Mouse (Mus musculus) testis, postnatal 10 days (tissue): ENCODE measurements around the gene Tmem263.

ENCODE experiments used
- DNase-seq: peaks from one replicate; pipeline ENCODE4 v3.0.0; 2021; ENCODE audit warnings: low spot score

Tmem263 gene

GRCm38 (mm10) chr10:85102247-85103084 is at the start of gene Tmem263, which contains the start of gene Fhl4:
TSS of gene Tmem263 (plus strand) at chr10:85102627.
TSS of gene Fhl4 (minus strand) at chr10:85102495.
- peak; percentile 93 for DNase-seq

GRCm38 (mm10) chr10:85054876-85055275 is 47.6 kb upstream of the Tmem263 start:
- DNase-seq: no peak

- DNase-seq: no peak
Observed at GRCm38 (mm10) chr10:85071605-85072152, 30.7 kb upstream of the Tmem263 start.

GRCm38 (mm10) chr10:85101841-85102240 is 586 bp upstream of the Tmem263 start:
- DNase-seq: peak; percentile 59

- DNase-seq: peak; percentile 50
Observed at GRCm38 (mm10) chr10:85103085-85103885, 858 bp downstream of the Tmem263 start.

- no peak for DNase-seq
Observed at GRCm38 (mm10) chr10:85114409-85114808, 12.0 kb downstream of the Tmem263 start.

- no peak for DNase-seq
Observed at GRCm38 (mm10) chr10:85125184-85125583, 22.8 kb downstream of the Tmem263 start.

- DNase-seq: peak; percentile 88
Observed at GRCm38 (mm10) chr10:85127395-85128287, 25.2 kb downstream of the Tmem263 start, which contains the start of gene Mterf2. TSS of gene Mterf2 (minus strand) at chr10:85128027.

GRCm38 (mm10) chr10:85128453-85128852 is 26.0 kb downstream of the Tmem263 start:
- no peak for DNase-seq

- DNase-seq: no peak
Observed at GRCm38 (mm10) chr10:85136573-85136972, 34.1 kb downstream of the Tmem263 start.

GRCm38 (mm10) chr10:85141465-85141864 is 39.0 kb downstream of the Tmem263 start:
- no peak for DNase-seq

- no peak for DNase-seq
Observed at GRCm38 (mm10) chr10:85146282-85146681, 43.9 kb downstream of the Tmem263 start.

GRCm38 (mm10) chr10:85149226-85149625 is 46.8 kb downstream of the Tmem263 start:
- no peak for DNase-seq

GRCm38 (mm10) chr10:85154195-85154594 is 51.8 kb downstream of the Tmem263 start:
- DNase-seq: peak; percentile 69

GRCm38 (mm10) chr10:85157451-85157850 is 55.0 kb downstream of the Tmem263 start:
- no peak for DNase-seq

- DNase-seq: no peak
Observed at GRCm38 (mm10) chr10:85159989-85160619, 57.7 kb downstream of the Tmem263 start.

- no peak for DNase-seq
Observed at GRCm38 (mm10) chr10:85161745-85162351, 59.4 kb downstream of the Tmem263 start.

GRCm38 (mm10) chr10:85164791-85165190 is 62.4 kb downstream of the Tmem263 start:
- no peak for DNase-seq

GRCm38 (mm10) chr10:85165306-85165705 is 62.9 kb downstream of the Tmem263 start:
- no peak for DNase-seq
